Mouse (Mus musculus) adrenal gland, adult (tissue): ENCODE measurements around the gene Sf1.
A peak's percentile ranks its signal among the peaks of the same experiment; 100 is the strongest.

Source experiments
- DNase-seq, 2 experiments: peaks; one replicate each; pipeline ENCODE4 v3.0.0; 2022 to 2023; ENCODE audit warnings: low spot score in 1 of 2; ENCODE audit not compliant: inconsistent age in 2 of 2

Sf1 gene

GRCm38 (mm10) chr19:6418233-6418879, 54.9 kb downstream of the Sf1 start, which contains the start of gene Nrxn2:
TSS of gene Nrxn2 (plus strand) at chr19:6418731.
- peak; percentile 87 to 93 for DNase-seq

GRCm38 (mm10) chr19:6418984-6419692, 55.6 kb downstream of the Sf1 start:
- no peak for DNase-seq

- DNase-seq = no peak
Measured at GRCm38 (mm10) chr19:6419805-6420310, 56.4 kb downstream of the Sf1 start.

- DNase-seq = no peak
Measured at GRCm38 (mm10) chr19:6420481-6421210, 57.2 kb downstream of the Sf1 start.

- DNase-seq = no peak
Measured at GRCm38 (mm10) chr19:6421211-6421590, 57.7 kb downstream of the Sf1 start.

- no peak for DNase-seq
Measured at GRCm38 (mm10) chr19:6422014-6422413, 58.5 kb downstream of the Sf1 start.

- no peak for DNase-seq
Measured at GRCm38 (mm10) chr19:6423241-6423640, 59.8 kb downstream of the Sf1 start.

GRCm38 (mm10) chr19:6424137-6424881, 60.8 kb downstream of the Sf1 start:
- no peak for DNase-seq

GRCm38 (mm10) chr19:6425595-6425994, 62.1 kb downstream of the Sf1 start:
- DNase-seq = no peak

- peak; percentile 40 to 66 for DNase-seq
Measured at GRCm38 (mm10) chr19:6426703-6427500, 63.4 kb downstream of the Sf1 start.
